Mouse (Mus musculus) B cell, adult 67 days (primary cell): ENCODE measurements around the gene Gm20662. TPM values are rescaled to one million over a fixed set of nuclear protein-coding genes. Genes with fewer than 3 reads are reported as not detected.

Source experiments
- total RNA-seq, 2 experiments: library from RNA; stranded (reverse); gene quantifications; 4 replicates each; pipeline ENCODE4 v1.2.4; 2023

Gm20662 gene
- 1 to 10 TPM in 1 of 2 experiments, not detected in 1; 3.6 TPM for total RNA-seq

DNA sequence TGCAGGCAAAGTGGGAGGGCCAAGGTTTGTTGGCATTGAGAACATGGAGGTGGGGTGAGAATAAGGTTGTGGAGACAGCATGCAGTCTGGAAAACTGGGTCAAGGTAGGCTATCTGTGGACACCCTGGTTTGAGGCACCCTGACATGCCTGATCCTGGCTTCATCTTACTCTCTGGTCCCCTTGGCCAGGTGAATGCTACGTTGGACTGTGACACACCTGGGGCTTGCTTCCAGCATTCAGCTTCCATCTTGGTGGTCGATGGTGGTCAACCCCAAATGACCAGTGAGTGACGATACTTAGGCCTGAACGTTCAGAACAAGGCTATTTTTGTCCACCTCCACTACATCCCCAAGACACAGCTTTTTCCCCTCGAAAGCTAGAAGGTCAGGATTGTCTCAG is at the start of gene Gm20662:
Gene Gm20662, plus strand, starts transcription at position 301 of the 400 bp plus-strand sequence.

DNA sequence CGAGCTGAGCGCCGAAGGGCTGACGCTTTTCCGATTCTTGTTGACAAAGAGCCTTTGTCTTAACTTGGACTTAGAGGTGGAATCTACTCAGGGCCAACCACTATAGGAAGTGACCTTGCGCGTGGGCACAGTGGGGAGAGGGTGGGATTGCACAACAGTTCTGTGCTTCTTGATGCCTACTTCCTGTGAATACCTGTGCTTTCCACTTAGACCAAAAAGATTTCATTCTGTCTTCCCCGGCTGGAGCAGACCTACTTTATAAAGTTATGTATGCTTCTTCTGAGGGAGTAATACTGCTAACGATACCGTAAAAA is 46.3 kb upstream of the Gm20662 start, which contains the start of gene Traip:
Gene Traip, plus strand, starts transcription at position 215 of the 314 bp plus-strand sequence.

DNA sequence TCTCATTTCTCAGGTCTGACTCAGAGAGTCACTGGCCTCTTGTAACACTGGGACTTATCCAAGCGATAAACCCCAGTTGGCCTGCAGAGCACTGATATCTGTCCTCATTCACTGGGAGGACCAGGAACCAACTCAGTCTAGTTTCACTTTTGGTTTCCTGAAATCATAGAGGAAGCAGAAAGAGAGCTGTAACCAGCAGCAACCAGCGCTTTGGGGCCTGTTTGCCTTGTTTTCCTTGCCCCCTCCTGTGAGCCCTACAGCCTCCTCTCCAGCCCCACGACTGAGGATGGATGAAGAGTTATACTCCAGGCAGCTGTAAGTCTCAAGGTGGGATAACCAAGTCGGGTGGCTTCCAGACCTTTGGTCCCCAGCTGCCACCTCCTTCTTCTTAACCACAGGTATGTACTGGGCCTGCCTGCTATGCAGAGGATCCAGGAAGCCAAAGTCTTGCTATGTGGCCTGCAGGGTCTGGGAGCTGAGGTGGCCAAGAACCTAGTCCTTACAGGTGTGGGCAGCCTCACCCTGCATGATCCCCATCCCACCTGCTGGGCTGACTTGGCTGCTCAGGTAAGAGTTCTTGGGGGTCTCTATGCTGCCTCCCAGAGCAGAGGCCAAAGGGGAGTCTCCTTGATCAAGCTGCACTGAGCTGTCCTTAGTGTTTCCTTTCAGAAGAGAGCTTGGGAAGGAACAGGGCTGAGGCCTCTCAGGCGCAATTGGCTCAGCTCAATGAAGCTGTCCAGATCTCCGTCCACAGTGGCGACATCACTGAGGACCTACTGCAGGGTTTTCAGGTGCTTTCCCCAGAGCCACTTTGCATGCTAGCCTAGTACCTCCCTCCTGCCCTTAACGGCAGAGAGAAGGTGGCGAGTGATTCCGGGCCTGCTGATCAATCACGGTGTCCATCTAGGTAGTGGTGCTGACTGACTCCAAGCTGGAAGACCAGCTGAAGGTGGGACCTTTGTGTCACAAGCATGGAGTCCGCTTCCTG is 20.5 kb upstream of the Gm20662 start, which contains the start of gene Uba7:
Gene Uba7, plus strand, starts transcription at position 107 of the 988 bp plus-strand sequence.

DNA sequence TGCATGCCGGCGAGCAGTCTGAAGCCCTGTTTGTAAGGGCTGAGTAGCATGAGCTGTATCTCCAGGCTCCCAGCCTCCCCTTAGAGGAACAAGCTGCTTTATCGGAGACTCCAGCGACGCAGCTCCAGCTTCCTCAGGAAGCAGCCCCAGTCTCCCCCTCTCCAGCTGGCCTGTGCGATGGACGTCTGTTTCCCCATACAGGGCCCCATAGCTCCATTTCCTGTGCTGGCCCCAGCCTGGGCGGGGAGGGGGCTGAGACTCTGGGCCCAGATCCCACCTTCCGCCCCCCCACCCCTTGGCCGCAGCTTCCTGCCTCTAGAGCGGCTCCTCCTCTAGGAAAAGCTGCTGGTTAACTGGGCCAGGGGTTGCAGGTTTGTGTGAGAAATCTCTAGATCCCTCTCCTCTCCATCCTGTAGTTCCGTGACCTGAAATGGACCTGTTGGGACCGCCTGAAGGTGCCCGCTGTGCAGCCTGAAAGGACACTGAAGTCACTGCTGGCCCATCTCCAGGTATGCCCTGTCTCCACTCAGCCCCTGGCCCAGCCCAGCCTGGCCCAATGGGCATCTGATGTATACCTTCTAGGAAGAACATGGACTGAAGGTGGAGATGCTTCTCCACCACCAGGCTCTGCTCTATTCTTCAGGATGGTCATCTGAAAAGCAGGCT is 13.3 kb upstream of the Gm20662 start, which contains the start of gene Gm20661:
Gene Gm20661, plus strand, starts transcription at position 378 of the 666 bp plus-strand sequence.

DNA sequence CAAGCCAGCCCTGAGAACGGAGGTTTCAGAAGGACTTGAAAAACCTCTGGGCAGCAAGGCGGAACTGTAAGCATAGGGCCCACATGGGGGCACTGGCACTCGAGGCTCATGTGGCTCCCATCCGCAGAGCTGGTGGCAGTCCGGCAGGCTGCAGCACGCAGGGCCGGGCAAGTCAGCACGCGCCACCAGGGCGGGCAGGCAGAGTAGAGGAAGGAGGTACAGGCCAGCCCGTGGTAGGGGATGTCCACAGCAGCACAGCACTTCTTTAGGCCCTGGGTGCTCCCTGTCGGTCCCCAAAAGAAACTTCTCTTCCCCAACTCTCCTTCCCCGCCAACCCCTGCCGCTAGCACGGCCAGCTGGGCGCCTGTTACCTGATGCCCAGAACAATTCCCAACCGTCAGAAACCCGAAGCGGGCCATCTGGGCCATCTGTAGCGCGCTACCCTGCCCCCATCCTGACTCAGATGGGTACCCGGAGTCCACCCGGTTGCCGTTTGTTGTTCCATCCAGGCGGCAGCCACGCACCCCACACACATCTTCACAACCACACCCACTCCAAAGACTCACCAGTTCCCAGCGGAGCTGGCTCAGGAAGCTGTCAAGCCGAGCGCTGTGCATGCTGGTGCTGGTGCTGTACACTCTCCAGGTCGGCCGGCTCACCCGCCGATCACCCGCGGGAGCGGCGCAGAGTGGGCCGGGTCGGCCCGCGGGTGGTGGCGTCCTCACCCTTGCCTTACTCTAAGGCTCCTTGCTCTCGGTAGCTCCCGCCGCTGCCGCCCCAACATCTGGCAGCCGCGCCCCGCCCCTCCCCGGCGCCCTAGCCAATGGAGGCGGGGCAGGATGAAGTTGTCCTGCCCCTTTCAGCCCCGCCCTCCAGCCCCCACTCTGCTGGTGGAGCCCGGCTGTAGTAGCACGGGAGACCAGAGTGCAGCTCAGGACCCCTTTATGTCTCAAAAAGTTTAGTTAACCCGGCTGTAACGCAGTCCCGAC is 10.7 kb upstream of the Gm20662 start, which contains the start of gene Inka1:
Gene Inka1, minus strand, starts transcription at position 749 of the 989 bp plus-strand sequence.

DNA sequence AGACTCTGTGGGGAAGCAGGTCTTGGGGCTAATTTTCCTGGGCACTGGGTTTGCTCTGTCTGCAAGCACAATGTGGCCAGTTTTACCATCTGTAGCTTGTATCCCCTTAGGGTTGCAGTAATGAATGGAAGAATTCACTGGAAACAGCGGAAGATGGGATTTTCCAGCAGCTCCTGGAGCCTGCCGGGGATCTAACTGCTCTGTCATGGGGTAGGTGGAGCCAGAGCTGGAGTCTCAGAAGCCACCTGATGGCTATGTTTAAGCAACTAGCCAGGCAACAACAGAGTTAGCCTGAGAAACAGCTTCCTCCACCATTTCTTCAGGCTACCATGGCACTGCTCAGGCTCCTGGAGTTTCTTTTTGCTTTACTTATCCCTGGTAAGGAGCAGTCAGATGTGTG is 4.0 kb upstream of the Gm20662 start, which contains the start of gene Cdhr4:
Gene Cdhr4, plus strand, starts transcription at position 301 of the 400 bp plus-strand sequence.

GRCm38 (mm10) chr9:108001922-108002770 is 6.0 kb downstream of the Gm20662 start, which contains the start of gene Ip6k1:
Gene Ip6k1 (plus strand): TSS chr9:108002501.

DNA sequence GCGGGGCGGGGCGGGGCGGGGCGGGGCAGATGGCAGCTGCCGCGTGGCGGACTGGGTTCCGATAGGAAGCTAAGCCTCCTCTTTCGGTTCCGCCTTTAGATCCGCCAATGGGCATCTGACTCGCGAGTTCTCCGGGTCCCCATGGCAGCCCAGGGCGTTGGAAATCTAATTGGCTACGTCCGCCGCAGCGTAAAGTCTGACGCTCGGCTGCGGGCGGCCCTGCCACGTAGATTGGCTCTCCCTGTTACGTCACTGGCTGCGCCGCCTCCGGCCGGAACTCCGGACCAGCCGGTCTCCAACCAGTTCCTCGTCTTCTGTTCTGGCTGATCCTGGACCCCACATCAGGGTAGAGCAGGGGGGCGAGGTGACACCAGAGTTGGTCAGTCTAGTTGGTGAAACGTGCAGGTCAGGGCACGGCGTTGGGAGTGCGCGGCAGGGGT is 52.9 kb downstream of the Gm20662 start, which contains the start of gene Gmppb:
Gene Gmppb, plus strand, starts transcription at position 227 of the 440 bp plus-strand sequence.

GRCm38 (mm10) chr9:108052885-108053664 is 56.9 kb downstream of the Gm20662 start, which contains the start of gene Amigo3:
Gene Amigo3 (plus strand): TSS chr9:108053159.

GRCm38 (mm10) chr9:108080168-108080567 is 84.0 kb downstream of the Gm20662 start, which contains the start of gene Mst1:
Gene Mst1 (plus strand): TSS chr9:108080436.

DNA sequence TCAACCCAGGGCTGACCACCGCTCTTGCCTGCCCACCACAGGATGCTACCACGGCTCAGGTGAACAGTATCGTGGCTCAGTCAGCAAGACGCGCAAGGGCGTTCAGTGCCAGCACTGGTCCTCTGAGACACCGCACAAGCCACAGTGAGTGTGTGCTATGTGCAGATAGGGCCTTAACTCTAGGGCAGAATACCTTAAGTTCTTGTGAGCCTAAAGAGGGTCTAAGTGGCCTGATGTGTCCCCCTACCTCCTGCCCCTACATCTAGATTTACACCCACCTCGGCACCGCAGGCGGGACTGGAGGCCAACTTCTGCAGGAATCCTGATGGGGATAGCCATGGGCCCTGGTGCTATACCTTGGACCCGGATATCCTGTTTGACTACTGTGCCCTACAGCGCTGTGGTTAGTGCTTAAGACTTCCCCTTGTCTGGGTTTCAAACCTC is 86.9 kb downstream of the Gm20662 start, which contains the start of gene Rnf123:
Gene Rnf123, minus strand, starts transcription at position 359 of the 444 bp plus-strand sequence.

DNA sequence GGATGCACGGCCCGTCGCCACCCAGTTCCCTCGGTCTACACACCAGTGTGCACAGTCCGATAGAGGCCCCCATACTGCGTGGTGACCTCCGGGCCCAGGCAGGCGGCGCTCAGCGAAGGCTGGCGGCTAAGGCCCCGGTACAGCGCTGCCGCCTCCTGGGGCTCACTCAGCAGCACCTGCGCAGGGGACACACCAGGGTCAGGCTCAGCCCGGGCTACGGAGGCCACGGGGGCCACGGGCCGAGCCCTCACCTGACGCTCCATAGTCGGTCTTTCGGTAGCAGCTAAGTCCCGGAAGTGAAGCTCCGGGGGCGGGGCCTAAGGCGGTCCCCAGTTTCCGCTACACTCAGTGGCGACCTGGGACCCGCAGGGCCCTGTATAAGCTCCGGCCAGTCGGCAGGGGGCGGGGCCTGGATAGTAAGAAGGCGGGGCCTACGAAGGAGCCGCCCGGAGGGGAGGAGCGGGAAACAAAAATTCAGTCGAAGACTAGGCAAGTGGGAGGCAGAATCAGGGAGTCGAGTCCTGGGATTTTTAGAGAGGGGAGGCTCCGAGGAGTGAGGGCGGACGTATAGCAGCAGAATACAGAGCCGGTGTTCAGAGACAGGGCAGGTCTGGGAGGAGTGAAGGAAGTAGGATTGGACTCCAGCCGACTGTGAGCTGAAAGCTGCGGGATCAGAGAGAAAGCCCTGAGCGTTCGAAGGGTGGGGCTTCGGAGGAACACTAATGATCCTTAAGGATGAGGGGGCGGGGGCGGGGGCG is 98.2 kb downstream of the Gm20662 start, which contains the start of gene Apeh:
Gene Apeh, minus strand, starts transcription at position 423 of the 758 bp plus-strand sequence.

Other genes starting within 250 kb of the Gm20662 start
- 100 to 1,000 TPM; 397 to 424 TPM for gene Rbm5, start 225.4 kb upstream of the Gm20662 start, total RNA-seq
- gene Rbm6, start 123.1 kb upstream of the Gm20662 start, total RNA-seq, result 100 to 1,000 TPM; 117 to 128 TPM
- gene Mon1a, start 108.2 kb upstream of the Gm20662 start, total RNA-seq, result 10 to 100 TPM; 16.1 to 21.0 TPM
- under 1 TPM in 1 of 2 experiments, not detected in 1; 0.41 TPM for gene Mst1r, start 89.5 kb upstream of the Gm20662 start, total RNA-seq
- not detected for gene Actl11, start 67.9 kb upstream of the Gm20662 start, total RNA-seq
- gene Camkv, start 60.7 kb upstream of the Gm20662 start, total RNA-seq, result not detected
- gene Traip, start 46.2 kb upstream of the Gm20662 start, total RNA-seq, result 1 to 10 TPM; 5.9 to 9.3 TPM
- gene Uba7, start 20.8 kb upstream of the Gm20662 start, total RNA-seq, result 100 to 1,000 TPM; 209 to 244 TPM
- gene Gm20661, start 13.3 kb upstream of the Gm20662 start, total RNA-seq, result not detected
- gene Inka1, start 10.5 kb upstream of the Gm20662 start, total RNA-seq, result 1 to 10 TPM; 4.9 to 6.0 TPM
- under 1 TPM in 1 of 2 experiments, not detected in 1; 0.38 TPM for gene Cdhr4, start 3.9 kb upstream of the Gm20662 start, total RNA-seq
- gene Ip6k1, start 6.2 kb downstream of the Gm20662 start, total RNA-seq, result 100 to 1,000 TPM; 133 to 142 TPM
- 10 to 100 TPM; 31.3 to 38.4 TPM for gene Gmppb, start 52.9 kb downstream of the Gm20662 start, total RNA-seq
- 10 to 100 TPM in 1 of 2 experiments, 1 to 10 TPM in 1; 7.0 to 12.0 TPM for gene Amigo3, start 56.8 kb downstream of the Gm20662 start, total RNA-seq
- under 1 TPM in 1 of 2 experiments, not detected in 1; 0.23 TPM for gene Mst1, start 84.1 kb downstream of the Gm20662 start, total RNA-seq
- gene Rnf123, start 87.0 kb downstream of the Gm20662 start, total RNA-seq, result 100 to 1,000 TPM; 206 to 230 TPM
- 100 to 1,000 TPM; 126 to 158 TPM for gene Apeh, start 98.3 kb downstream of the Gm20662 start, total RNA-seq
- under 1 TPM; 0.21 to 0.49 TPM for gene Bsn, start 194.0 kb downstream of the Gm20662 start, total RNA-seq